Mouse (Mus musculus) hematopoietic stem cell, adult 5-6 weeks (primary cell): Measurements from ENCODE around the gene Kctd17. TPM values are rescaled to one million over a fixed set of nuclear protein-coding genes. Genes with fewer than 3 reads are reported as not detected.

Experiments
- total RNA-seq: library from RNA; stranded (forward); fragments of 172-1452, 232-1000 nt; gene quantifications from 2 replicates; pipeline ENCODE4 v1.2.3, GENCODE M21; 2017

The Kctd17 gene
- total RNA-seq, 1 experiment from 2014 or later = 21.4 TPM

Other genes starting within 250 kb of the Kctd17 start
- gene Pvalb, start 222.2 kb upstream of the Kctd17 start, total RNA-seq = not detected in 2 replicates
- 55.9 and 70.4 TPM in 2 replicates for gene Ncf4, start 183.8 kb upstream of the Kctd17 start, total RNA-seq
- 1.7 and 3.3 TPM in 2 replicates for gene Csf2rb2, start 122.8 kb upstream of the Kctd17 start, total RNA-seq
- 21.4 and 24.5 TPM in 2 replicates for gene Csf2rb, start 102.8 kb upstream of the Kctd17 start, total RNA-seq
- 0.75 TPM in 1 of 2 replicates, not detected in the other for gene Tex33, start 32.7 kb upstream of the Kctd17 start, total RNA-seq
- 9.5 and 16.6 TPM in 2 replicates for gene Tst, start 22.7 kb upstream of the Kctd17 start, total RNA-seq
- 19.4 and 24.1 TPM in 2 replicates for gene Mpst, start 22.1 kb upstream of the Kctd17 start, total RNA-seq
- gene Tmprss6, start 40.1 kb downstream of the Kctd17 start, total RNA-seq = not detected in 2 replicates
- gene Il2rb, start 66.7 kb downstream of the Kctd17 start, total RNA-seq = 2.6 and 2.9 TPM in 2 replicates
- gene C1qtnf6, start 102.9 kb downstream of the Kctd17 start, total RNA-seq = 1.3 and 2.5 TPM in 2 replicates
- gene Sstr3, start 116.1 kb downstream of the Kctd17 start, total RNA-seq = not detected in 2 replicates
- gene Rac2, start 144.2 kb downstream of the Kctd17 start, total RNA-seq = 145 and 153 TPM in 2 replicates
- 50.4 and 75.4 TPM in 2 replicates for gene Cyth4, start 168.5 kb downstream of the Kctd17 start, total RNA-seq